Mouse (Mus musculus) T-helper 17 cell (primary cell): Measurements from ENCODE around the gene Mei1.

ENCODE experiments used
- in situ Hi-C, 2 experiments: fragments of 300-600 bp; cut with MboI, MseI; formaldehyde crosslinking; loops; 1 replicate in 1 of 2; 2 replicates in 1 of 2; pipeline ENCODE4 v1.15.1; 2025; ENCODE audit warnings: high pct_unique_total_duplicates in 2 of 2

The Mei1 gene

DNA sequence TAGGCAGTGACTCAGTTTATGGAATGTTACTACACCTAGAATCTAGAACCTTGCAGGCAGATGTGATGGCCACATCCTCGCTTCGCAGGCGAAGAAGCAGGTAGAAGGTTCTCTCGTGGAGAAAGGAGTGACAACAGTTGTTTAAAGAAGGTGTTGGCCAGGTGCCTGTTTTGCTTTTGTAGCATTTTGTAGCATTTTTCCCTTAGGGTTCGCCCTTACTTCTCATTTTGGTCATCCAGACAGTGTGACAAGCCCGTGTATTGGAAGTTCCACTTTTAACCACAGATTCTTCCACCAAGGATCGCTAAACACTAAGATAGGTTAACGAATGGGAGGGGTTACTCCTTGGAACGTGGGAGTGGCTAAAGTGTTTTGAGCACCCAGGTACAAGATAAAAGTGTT, 78.7 kb downstream of the Mei1 start:
- in situ Hi-C loops: loop anchor here in 1 of 2 experiments (10.0 kb wide), 2 partner anchors 196 to 294 kb away; partner anchors contain the start of gene Tob2

DNA sequence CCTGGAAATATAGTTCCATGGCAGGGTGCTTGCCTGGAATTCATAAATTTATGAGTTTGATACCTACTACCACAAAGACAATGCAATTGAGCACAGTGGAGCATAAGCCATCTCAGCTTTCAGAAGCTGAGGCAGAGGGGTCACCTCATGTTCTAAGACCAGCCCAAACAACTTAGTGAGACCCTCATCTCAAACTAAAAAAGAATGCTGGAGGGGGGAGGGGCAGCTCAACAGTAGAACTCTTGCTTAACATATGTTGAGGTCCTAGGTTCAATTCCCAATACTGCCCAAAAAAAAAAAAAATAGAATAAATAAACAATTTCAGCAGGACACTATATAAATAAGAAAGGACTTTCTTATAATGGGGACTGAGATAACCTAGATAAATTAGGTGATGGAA, 80.2 kb downstream of the Mei1 start:
- in situ Hi-C loops: no loop called here

DNA sequence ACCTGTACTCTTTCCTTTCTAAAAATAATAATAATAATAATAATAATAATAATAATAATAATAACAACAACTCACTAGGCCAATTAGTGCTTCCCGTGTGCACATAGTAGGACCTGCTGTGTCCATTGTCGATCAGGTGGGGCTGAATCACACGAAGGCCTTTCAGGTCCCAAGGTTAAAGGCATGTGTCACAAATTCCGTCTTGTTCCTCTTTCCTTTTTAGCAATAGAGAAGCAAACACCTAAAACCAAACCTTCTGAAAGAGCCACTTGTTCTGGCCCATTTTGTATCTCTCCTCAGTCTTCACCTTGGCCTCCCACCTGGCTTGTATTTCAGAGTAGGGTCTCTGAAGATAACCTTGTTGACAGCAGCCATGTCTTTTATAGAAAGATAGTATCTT, 81.4 kb downstream of the Mei1 start:
- in situ Hi-C loops: no loop called here

DNA sequence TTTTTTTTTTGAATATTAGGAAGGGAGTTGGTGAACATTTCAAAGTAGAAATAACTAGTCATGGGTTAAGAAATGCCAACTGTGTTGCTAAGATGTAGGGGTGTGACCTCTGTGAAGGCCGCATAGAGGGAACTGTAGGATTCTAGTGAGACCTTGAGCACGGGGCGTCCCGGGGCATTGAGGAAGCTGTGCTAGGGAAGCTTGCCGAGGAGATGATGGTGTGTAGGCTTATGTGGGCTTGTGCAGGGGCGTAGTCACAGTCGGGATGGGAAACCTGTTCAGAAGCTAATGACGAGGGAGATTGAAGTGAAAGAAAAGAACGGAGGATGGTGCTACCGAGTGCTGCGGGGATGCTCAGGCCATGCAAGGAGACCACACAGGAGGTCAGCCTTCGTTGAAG, 82.2 kb downstream of the Mei1 start:
- in situ Hi-C loops: no loop called here

DNA sequence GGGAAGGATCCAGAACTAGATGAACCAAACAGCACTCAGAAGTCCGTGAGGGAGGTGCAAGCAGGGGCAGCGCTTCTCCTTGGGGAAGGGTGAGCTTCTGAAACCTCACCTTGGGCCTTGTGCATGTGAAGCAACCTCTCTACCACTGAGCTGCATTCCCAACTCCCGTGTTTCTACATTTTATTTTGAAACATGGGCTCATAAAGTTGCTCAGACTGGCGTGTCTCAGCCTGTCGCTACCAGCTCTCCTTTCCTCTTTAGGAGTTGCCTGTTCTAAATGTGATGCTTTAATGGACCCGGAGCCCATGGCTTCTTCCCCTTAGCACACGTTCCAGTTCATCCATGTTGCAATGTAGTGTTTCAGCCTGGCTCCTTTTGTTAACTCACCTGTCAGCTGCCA, 82.6 kb downstream of the Mei1 start:
- in situ Hi-C loops: no loop called here

DNA sequence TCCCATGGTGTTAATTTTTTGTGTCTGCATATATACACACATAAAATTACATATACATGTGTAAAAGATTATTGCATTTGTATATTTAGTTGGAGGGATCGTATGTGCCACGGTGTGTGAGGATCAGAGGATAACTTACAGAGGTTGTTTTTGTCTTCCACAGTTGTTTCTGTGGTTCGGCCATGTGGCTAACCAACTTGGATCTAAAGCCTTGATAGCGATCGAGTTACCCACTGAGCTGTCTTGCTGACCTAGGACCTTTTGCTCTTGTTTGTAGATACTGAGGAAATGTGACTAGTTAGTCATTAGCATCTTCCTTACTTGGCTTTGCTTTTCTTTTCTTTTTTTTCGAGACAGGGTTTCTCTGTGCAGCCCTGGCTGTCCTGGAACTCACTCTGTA, 86.5 kb downstream of the Mei1 start:
- in situ Hi-C loops: no loop called here

DNA sequence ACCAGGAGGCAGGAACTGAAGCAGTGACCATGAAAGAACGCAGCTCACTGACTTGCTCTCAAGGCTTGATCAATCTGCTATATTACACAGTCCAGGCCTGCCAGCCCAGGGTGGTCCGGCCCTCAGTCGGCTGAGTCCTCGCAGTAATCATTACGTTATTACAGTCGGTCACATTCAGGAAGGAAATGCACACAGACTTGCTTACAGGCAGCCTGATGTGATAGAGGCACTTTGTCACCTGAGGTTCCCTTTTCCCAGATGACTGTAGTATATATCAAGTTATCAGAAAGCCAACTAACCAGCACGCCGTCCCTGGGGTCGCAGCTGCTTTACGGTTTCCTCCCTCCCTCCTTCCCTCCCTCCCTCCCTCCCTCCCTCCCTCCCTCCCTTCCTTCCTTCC, 87.1 kb downstream of the Mei1 start:
- in situ Hi-C loops: no loop called here

DNA sequence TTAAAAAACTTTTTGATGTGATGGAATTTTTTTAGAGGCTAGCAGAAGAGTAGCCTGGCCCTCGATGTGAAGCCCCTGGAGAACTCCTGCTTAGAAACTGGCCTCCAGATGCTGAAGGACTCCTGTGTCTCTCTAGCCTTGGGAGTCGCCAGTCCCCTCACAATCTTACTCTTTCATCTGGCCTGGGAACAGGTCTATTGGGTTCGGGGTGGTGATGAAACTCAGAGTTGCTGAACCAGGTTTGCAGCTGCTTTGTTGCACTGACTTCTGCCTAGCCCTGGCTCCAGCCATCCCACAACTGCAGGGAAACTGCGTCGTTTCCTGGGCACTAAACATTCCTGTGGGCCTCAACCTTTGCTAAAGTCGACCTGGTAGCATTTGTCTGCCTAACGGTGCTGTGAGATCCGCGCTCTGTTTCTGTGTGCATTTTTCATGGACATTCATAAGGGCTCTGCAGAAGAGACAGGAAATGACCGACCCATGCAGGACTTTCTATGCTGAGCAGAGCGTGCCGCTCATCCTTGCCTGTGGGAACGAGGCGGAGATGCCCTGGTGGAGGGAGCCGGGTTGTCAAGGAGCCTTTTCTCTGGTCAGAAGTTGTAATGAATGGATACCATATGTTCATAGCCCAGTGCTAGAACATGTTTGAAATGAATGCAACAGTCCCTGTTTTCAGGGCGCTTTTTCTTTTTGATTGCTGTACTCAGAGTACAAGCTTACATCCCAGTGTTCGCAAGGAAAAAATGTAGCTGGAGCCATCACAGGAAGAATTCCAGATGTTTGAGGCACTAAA, 88.6 kb downstream of the Mei1 start:
- in situ Hi-C loops: no loop called here

DNA sequence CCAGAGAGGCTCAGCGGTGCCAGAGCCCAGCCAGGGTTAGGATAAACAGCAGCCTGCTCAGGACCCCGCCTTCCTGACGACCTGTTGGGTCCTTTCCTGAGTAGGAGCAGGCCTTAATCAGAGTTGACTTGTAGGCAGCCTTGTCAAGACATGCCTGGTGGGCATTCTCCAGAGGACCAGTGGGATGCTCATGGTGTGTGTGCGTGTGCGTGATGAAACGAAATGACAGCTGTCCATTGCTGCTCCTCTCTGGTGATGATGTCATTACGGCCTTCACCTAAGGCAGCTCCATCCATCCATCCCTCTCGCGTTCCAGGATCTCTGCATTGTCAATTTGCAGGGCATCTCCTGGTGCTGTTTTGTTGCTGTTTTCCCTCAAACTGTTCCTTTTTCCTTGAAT, 89.7 kb downstream of the Mei1 start:
- in situ Hi-C loops: no loop called here

DNA sequence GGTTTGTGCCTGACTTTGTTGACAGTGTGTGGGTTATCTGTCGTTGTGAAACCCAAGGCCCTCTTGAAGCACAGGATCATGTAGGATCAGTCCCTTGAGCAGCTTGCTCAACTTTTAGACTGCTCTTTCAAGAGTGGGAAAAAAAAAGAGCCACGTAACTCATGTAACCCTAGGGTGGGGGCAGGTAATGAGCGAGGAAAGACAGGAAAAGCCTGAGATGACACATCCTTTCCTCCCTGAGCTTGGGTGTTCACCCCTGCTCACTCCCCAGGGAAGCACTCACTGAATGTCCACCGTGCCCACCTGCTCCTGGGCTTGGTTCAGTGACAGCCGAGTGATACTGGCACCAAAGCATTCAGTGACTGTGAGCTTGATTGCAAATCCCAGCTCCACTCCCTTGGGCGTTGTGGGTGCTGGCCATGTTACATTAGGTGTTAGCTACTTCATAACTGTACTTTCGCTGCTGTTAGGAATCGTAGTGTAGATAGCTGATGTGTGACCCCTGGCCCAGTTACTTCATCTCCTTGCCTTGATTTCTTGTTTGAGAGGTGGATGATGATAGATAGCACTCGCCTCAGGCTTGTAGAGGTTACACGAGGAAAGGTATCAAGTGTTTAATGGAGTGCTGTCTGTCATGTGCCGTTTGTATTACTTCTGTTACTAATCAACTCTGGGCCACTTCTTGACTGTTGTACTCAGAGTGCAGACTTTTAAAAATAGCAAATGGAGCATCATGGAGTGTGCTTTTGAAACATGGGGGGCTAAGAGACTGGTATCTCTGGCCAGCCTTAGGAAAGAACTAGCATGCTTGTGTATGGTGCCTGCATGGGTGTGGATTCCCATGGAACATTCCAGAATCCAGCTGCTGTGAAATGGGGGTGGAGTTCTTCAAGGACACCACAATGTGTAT, 91.2 kb downstream of the Mei1 start:
- in situ Hi-C loops: no loop called here

DNA sequence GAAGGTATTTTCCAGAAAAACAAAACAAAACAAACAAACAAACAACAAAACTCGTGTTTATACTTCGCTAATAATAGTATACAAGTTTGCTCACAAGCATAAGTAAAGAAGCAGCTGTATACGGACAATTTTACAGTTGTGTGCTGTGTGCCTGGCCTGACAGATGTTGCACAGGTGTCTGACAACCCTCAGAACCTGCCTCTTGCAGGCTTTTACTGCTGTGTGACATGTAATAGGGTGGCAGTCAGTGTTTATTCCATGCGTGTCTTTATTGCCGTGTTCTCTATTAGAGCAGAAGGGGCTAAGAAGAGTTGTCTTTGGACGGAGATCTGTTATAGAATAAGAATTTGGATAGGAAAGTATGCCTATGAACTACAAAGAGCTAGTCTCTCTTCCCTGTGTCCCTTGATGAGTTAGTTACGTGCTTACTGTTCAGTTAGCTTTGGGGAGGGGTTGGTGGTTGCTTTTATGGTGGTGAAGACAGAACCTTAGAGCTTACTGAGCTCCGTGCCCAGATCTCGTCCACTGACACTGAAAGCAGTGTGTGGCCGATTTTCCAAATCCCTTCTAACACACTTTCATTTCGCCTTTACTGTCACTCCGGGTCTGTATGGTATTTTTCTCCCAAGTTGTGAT, 92.3 kb downstream of the Mei1 start:
- in situ Hi-C loops: no loop called here

DNA sequence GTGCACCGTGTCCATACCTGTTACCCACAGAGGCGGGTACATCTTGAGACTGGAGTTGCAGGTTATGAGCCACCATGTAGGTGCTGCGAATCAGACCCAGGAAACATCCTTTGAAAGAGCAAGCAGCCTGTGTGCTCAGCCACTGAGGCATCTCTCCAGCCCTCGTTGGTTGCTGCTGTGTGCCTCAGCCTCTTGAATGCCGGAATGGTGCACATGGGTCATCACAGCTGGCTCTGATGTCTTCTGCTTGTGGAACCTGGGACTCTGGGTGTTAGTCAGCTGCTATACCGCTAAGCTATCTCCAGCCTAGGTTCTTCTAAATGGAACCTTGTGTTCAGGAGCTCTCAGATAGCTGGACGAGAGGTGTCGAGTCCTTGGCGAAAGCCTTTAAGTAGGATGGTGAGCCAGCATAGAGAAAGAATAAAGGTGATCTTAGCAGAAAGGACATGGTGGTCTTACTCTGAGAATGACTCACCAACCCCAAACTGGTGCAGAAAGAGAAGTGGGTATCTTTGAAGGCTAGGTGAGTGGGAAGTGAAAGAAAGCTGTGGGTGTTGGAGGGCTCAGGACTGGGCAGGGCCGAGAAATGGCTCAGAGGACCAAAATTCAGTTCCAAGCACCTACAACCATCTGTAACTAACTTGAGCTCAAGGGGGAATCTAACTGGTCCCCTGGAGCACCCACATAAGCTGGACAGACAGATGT, 93.7 kb downstream of the Mei1 start:
- in situ Hi-C loops: no loop called here

DNA sequence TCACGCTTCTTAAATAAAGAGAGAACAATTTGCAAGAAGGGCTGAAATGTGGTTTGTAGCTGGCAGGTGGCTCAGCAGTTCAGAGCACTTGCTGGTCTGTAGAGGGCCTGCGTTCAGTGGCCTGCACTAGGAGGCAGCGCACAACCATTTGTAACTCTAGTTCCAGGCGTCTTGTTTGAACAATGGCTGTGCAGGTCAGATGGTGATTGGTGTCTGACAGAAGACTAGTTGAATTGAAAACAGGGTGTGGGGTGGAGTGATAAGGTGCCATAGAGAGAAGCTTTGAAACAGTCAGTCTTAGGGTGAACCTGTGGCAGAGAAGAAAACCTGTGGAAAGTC, 94.2 kb downstream of the Mei1 start:
- in situ Hi-C loops: no loop called here

DNA sequence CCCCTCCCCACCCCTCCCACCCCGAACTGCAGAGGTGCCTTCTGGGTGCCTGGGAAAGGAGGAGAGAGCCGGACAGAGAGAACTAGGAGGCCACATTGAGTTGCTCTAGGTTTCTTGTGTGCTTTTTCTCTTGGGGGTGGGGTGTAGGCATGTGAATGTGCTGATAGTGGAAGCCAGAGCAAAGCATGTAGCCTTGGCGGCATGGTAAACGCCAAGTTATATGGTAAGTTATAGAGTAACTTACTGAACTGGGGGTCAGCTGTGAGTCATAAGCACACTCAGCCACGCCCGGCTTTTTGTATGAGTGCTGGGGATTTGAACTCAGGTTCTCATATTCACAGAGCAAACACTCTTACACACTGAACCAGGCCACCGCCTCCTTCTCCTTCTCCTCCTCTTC, 94.7 kb downstream of the Mei1 start:
- in situ Hi-C loops: no loop called here

DNA sequence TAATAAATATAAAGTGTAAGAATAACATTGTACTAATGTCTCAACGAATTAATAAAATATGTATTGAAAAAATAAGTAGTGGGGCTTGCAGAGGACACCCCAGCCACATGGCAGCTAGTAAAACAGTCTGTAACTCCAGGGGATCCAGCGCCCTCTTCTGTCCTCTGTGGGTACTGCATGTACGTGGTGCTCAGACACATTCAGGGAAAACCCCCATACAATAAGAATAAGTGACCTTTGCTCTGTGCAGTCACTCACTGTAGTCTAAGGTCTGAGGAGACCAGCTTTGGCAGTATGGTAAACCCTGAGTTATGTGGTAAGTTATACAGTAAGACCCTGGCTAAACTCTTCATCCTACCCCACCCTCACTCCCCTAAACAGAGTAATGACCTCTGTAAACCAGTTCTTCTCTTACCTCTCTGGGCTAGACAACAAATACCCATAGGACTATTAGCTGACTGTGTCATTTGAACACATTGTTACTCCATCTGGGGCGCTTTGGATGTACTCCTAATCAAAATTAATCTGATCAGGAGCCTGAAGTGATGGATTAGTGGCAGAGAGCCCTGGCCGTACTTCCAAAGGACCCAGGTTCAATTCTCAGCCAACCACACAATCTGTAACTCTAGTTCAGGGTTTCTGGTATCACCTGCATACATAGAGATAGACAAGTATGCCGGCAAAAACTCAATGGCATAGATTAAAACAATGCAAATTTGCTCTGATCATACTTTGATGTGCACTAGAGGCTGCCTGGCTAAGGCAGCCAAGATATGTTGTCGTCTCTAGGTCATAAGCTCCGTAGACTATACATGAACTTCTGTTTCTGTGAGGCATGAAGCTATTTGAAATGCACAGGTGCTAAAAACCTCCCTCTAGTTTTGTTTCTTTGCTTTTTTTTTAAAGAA, 95.8 kb downstream of the Mei1 start:
- in situ Hi-C loops: no loop called here

DNA sequence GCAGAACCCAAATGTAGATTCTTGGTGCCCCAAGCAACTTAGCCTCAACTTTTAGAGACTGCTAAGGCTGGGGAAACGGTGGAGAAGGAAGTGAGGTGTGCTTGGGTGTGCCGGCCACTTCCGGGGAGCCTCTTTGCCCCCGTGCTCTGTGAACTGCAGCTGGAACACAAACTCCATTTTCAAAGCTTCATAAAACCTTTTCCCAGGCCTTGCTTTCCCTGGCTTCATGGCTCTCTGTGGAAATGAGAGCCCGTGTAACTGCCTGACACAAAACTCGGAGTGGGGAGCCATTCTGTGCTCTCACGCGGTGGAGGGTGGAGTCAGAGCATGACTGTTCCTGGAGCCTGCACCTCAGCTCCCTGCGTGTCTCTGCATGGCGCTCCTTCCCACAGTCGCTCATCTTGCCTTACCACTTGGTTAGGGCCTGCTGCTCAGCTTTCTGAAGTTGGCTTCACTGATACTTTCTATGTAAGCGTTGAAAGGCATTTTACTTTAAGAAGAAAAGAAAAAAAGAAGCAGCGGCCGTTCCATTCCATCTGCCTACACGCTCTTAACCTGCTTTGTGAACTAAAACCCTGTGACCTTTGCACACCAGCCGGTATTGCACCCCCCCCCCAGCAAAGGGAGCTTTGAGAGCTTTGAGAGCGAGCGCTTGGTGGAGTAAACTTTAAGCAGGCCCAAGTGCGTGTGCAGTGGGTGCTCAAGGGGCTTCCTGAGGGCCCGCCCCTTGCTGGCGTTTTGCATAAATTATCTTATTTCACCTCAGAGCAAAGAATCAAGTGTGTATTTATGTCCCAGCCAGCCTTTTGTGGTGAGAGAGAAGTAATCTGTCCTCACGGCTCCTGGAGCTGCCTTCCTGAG, 96.7 kb downstream of the Mei1 start:
- in situ Hi-C loops: no loop called here

DNA sequence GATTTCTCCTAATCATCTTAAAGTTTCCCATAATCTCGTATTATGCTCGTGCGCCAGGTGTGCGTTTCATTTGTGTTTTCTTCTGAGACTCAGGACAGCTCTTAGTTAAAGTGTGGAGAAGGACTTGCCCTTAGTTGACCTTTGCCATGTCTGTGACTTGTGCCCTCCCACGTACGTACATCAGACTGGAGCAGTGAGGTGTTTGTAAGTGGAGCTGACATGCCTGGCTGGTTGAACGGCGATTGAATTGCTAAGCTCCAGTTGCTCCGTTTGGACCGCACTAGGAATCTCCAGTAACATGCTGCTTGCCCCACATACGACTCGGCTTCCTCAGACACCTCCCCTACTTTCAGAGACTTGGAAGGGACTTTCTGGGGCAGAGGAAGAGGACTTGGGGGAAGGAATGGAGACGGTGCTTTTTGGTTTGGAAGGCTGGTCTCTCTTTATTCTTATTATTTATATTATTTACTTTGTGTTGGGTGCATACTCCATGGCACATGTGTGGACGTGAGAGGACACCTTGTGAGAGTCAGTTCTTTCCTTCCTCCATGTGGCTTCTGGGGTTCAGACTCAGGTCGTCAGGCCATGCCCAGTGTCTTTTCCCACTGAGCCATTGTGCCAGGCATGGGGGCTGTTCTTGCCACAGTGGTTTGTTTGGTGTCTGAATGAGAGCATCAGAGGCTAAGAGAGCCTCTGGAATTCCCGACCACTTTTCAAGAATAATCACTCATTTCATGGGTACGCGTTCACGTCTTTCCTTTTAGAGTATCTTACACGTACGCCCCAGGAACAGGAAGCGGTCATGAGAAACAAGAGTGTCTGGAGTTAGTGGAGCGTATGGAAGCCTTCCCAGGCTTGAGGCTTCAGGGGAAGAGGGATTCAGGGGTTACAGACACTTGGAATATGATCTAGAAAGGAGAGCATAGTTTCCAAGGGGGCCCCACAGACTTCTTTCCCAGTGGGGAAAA, 97.7 kb downstream of the Mei1 start:
- in situ Hi-C loops: no loop called here

DNA sequence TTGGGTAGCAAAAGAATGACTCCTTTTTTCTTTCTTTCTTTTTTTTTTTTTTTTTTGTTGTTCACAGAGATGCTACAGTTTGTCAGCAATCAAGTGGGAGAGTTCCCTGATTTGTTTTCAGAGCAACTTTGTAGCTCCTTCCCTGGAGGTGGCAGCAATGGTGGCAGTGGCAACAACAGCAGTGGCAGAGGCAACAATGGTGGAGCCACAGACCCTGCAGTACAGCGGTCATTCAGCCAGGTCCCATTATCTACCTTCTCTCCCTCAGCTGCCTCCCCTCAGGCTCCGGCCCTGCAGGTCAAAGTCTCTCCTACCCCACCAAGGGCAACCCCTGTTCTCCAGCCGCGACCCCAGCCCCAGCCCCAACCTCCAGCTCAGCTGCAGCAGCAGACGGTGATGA, 99.9 kb downstream of the Mei1 start:
- in situ Hi-C loops: no loop called here
